Mouse (Mus musculus): ENCODE results near the gene Gdf9. TPM values are rescaled to one million over a fixed set of nuclear protein-coding genes. Genes with fewer than 3 reads are reported as not detected.

The Gdf9 gene
- polyA plus RNA-seq (2012; rRNA removed) = 88.1 and 116 TPM in 2 replicates

DNA sequence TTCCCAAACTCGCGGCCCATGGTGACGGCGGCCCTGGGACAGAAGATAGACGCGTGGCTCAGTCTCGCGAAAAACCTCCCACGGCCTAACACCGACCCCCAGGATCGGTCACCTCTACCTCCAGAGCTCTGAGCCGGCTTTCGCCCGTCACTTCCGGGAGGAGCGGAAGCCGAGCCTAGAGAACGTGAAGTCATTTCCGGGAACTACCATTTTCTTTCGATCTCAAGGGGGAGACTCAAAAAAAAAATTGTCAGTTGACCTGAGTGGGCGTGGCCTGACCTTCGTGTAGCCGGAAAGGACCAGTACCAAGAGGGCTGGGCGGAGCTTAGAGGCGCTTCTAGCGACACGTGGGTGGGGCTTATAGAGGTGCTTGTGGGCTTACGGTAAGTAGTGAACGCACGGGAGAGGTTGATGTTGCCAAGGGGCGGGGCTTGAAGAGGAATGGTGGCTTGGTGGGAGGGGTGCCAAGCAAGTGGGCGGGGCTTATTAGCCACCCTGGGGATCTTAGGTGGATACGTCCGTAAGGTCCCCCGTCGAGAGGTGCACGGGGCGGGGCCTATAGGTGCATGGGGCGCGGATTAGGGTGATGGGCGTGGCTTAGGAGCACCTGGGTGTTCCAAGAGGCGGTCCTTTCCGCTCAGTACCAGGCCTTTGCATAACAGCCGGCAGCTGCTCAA, at the start of gene Gdf9, which contains the start of gene Uqcrq:
TSS of gene Gdf9 (plus strand) at position 354 of the 677 bp plus-strand sequence.
TSS of gene Uqcrq (minus strand) at position 162 of the 677 bp plus-strand sequence.

DNA sequence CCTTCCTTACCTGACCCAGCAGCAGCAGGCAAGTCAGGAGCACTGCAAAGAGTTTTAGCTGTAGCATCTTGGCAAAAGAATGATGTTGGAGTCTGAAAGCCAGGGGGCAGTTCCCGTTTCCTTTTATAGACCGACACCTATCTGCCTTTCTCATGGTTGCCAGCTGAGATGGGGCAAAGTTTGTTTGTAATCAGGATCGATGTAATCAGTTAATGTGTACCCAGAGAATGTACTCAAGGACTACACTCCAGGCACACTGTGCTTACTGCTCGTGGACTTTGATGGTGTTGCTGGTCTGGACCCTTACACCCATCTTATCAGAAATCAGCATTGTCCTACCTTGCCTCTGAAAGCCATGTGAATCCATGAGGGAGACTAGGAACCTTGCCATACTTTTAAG, 7.8 kb upstream of the Gdf9 start, which contains the start of gene Leap2:
TSS of gene Leap2 (minus strand) at position 135 of the 400 bp plus-strand sequence.

DNA sequence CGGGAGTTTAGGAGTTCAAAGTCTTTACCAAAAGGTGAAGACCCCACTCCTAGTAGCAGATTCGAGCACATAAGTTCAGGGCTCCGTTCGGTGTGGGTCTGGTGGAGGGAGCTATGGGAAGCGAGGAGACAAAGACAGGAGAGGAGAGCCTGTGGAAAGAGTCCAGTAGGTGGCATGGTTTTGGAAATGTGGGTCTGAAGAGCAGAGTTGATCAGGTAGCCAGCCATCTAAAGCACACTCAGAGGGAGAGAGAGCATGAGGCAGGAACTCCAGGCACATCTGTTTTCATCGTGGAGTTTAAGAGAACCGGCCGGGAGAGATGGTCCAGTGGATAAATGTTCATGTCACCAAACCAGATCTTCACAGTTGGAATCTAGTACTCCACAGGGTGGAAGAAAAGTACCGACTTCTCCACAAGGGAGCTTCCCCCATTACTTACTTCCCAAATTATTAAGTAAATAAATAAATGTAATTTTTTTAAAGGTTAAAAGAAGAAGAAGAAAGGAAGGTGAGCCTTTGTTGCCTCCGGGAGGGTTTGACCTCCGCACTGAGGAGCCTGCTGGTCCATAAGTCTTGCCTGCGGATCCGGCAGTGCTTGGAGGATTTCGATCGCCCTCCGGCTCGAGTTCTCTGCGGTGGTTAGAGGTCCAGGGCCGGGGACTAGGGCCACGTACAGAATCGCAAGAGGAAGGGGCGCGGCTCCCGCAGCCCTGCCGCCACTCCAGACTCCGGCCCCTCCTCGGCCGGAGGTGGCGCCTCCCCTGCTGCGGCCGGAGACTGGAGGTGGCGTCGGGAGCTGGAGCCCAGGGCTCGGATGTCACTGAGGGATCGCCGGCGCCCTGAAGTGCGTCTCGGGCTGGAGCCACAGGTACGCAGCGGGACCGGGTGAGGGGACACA, 25.9 kb downstream of the Gdf9 start, which contains the start of the genes Gm10447 and Shroom1:
TSS of gene Gm10447 (minus strand) at position 637 of the 898 bp plus-strand sequence.
TSS of gene Shroom1 (plus strand) at position 732 of the 898 bp plus-strand sequence.

DNA sequence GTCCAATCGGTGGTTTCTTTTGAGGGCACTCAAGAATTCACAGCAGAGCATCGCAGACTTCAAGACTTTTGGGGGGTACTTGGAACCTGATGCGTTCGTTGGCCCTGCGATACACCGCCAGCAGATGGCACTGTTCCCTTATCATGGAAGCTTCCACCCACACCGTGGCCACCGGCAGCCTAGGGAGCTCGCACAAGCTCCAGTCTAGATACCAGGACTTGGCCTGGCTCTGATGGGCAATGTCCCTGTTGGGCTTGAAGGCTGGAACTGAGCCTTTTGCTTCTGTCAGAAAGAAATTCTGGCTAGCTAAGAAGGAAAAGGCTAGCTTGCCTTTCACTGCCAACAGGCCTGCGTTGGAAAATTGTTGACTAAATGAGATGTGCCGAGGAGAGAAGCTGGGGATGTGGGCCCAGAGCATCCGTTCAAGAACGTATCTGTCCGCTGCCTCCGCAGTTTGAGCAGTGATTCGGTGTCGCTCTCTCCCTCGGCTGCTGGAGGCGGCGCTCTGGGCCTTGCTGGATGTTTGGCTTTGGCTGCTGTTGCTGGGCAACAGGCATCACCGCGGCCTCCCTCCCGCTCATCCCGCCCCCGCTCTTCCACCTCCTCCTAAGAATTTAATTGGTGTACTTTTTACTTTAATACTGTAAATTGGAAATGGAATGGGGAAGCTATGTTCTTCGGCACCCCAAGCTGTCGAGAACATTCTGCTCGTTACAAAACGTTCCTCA, 39.3 kb downstream of the Gdf9 start, which contains the start of gene Gm9837:
TSS of gene Gm9837 (minus strand) at position 512 of the 728 bp plus-strand sequence.

DNA sequence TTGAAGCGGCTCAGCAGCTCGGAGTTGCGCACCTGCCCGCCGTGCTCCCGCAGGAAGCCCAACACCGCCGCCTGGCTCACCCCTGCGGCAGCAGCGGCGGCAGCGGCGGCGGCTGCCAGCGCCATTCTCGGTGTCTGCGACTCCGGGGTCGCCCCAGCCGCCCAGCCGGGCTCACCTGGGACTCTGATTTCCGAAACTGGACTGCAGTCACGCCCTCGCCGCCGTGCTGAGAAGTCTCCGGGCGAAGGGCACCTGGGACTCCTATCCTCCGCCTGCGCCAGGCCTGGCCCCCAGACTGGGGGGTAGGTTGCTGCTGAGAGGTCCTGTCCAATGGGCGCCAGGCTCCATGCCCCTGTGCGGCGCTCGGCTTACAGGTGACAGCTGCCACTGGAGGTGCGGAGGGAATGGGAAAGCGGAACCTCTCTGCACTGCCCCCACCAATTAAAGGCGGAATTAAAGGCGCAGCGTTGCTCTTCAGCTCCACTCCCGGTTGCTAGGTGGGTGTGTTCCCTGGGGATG, 49.0 kb downstream of the Gdf9 start, which contains the start of the genes Gm9945 and Sowaha:
TSS of gene Gm9945 (plus strand) at position 384 of the 519 bp plus-strand sequence.
TSS of gene Sowaha (minus strand) at position 492 of the 519 bp plus-strand sequence.

Other genes with a start within 250 kb of the Gdf9 start
- 44.7 and 64.8 TPM in 2 replicates for gene Hspa4, start 130.6 kb upstream of the Gdf9 start, polyA plus RNA-seq (2012; rRNA removed)
- 7.2 and 8.0 TPM in 2 replicates for gene Zcchc10, start 106.3 kb upstream of the Gdf9 start, polyA plus RNA-seq (2012; rRNA removed)
- 17.8 and 19.3 TPM in 2 replicates for gene Aff4, start 80.2 kb upstream of the Gdf9 start, polyA plus RNA-seq (2012; rRNA removed)
- not detected in 2 replicates for gene Leap2, start 7.9 kb upstream of the Gdf9 start, polyA plus RNA-seq (2012; rRNA removed)
- gene Uqcrq, start 192 bp upstream of the Gdf9 start, polyA plus RNA-seq (2012; rRNA removed) = 505 and 545 TPM in 2 replicates
- 0.35 and 0.66 TPM in 2 replicates for gene Gm10447, start 26.1 kb downstream of the Gdf9 start, polyA plus RNA-seq (2012; rRNA removed)
- 6.0 and 7.2 TPM in 2 replicates for gene Shroom1, start 26.2 kb downstream of the Gdf9 start, polyA plus RNA-seq (2012; rRNA removed)
- not detected in 2 replicates for gene Gm9837, start 39.5 kb downstream of the Gdf9 start, polyA plus RNA-seq (2012; rRNA removed)
- gene Gm9945, start 49.1 kb downstream of the Gdf9 start, polyA plus RNA-seq (2012; rRNA removed) = not detected in 2 replicates
- 1.5 and 1.8 TPM in 2 replicates for gene Sowaha, start 49.3 kb downstream of the Gdf9 start, polyA plus RNA-seq (2012; rRNA removed)
- gene Sept8, start 88.2 kb downstream of the Gdf9 start, polyA plus RNA-seq (2012; rRNA removed) = 33.7 and 34.6 TPM in 2 replicates
- gene Kif3a, start 136.4 kb downstream of the Gdf9 start, polyA plus RNA-seq (2012; rRNA removed) = 6.0 and 10.9 TPM in 2 replicates
- gene Il4, start 187.6 kb downstream of the Gdf9 start, polyA plus RNA-seq (2012; rRNA removed) = not detected in 2 replicates
- not detected in 2 replicates for gene Il13, start 203.7 kb downstream of the Gdf9 start, polyA plus RNA-seq (2012; rRNA removed)

All from ovary, adult 2 months (tissue).